Mouse (Mus musculus) liver, embryonic 13.5 days (tissue): ENCODE data around the gene Olfr138. TPM values are rescaled to one million over a fixed set of nuclear protein-coding genes. Genes with fewer than 3 reads are reported as not detected.

ENCODE experiments used
- ATAC-seq: fragments of 200-750 bp; cut with Nextera tagmentation; 2 replicates; pipeline ENCODE4 v1.8.0; 2017; ENCODE audit warnings: low read depth, mild to moderate bottlenecking, moderate number of reproducible peaks, moderate library complexity
- DNase-seq: peaks from one replicate; pipeline ENCODE4 v3.0.0; 2022
- H3K27ac ChIP-seq: fragments of 300-500 bp; sonication (generic); 2 replicates; pipeline ENCODE4 v1.5.1; 2015; ENCODE audit warnings: moderate library complexity, mild to moderate bottlenecking, inconsistent platforms
- H3K27me3 ChIP-seq: fragments of 300-500 bp; sonication (generic); 2 replicates; pipeline ENCODE4 v1.6.1; 2015; ENCODE audit warnings: mild to moderate bottlenecking, inconsistent platforms
- H3K36me3 ChIP-seq: fragments of 300-500 bp; sonication (generic); 2 replicates; pipeline ENCODE4 v1.6.1; 2015; ENCODE audit warnings: mild to moderate bottlenecking, inconsistent platforms
- H3K4me1 ChIP-seq: fragments of 300-500 bp; sonication (generic); replicated peaks from 2 replicates; pipeline ENCODE4 v1.6.1; 2015; ENCODE audit warnings: inconsistent platforms
- H3K4me2 ChIP-seq: fragments of 300-500 bp; sonication (generic); 2 replicates; pipeline ENCODE4 v1.6.1; 2015; ENCODE audit warnings: inconsistent platforms, mild to moderate bottlenecking, moderate library complexity
- H3K4me3 ChIP-seq: fragments of 300-500 bp; sonication (generic); replicated peaks from 2 replicates; pipeline ENCODE4 v1.5.1; 2015; ENCODE audit warnings: mild to moderate bottlenecking, inconsistent platforms
- H3K9ac ChIP-seq: fragments of 300-500 bp; sonication (generic); 2 replicates; pipeline ENCODE4 v1.6.1; 2015; ENCODE audit warnings: mild to moderate bottlenecking, inconsistent platforms
- H3K9me3 ChIP-seq: fragments of 300-500 bp; sonication (generic); replicated peaks from 2 replicates; pipeline ENCODE4 v1.6.1; 2016; ENCODE audit warnings: inconsistent platforms
- WGBS: fragments of 180-500 bp; shearing (Covaris S2); methylation state at CpG from one replicate; pipeline ENCODE4 v1.1.7; 2015; ENCODE audit not compliant: insufficient replicate concordance; 5-methylcytosine and 5-hydroxymethylcytosine counted together
- polyA plus RNA-seq: library from polyadenylated mRNA; unstranded; fragments of >200 nt; fragmentation: Nextera tagmentation; extraction: Ambion mirVana; gene quantifications from 2 replicates; pipeline ENCODE4 v1.2.1, GENCODE M21; 2015

Gene Olfr138
- not detected in 2 replicates for polyA plus RNA-seq

GRCm38 (mm10) chr17:38260735-38261134 lies at the start of gene Olfr138:
Olfr138 (plus strand) TSS chr17:38261035.
- no peaks in the 10 kb centered on the region for H3K9me3 ChIP-seq
- no peak within 1 kb of the TSS for H3K4me3 ChIP-seq
- no peak within 1 kb of the TSS for H3K9ac ChIP-seq
- no peak within 1 kb of the TSS for H3K4me2 ChIP-seq
- no peaks in the 10 kb centered on the region for H3K27me3 ChIP-seq
- no peaks in the 10 kb centered on the region for H3K4me1 ChIP-seq
- H3K27ac ChIP-seq, result no peak within 1 kb of the TSS
- H3K36me3 ChIP-seq, result no peaks in the 10 kb centered on the region
- DNase-seq, result no peak
- no peak for ATAC-seq
- WGBS, result 48% methylated on average over 1 of the region's 1 CpGs

GRCm38 (mm10) chr17:38307470-38307869 lies 46.6 kb downstream of the Olfr138 start, which contains the start of gene Olfr137:
Olfr137 (minus strand) TSS chr17:38307570.
- Histone ChIP-seq H3K36me3 (no peaks in the 10 kb centered on the region), H3K9ac (no peak within 1 kb of the TSS), H3K9me3 (0 out of 2 replicates have a peak, but pooled peaks cover 4% of the 10 kb centered on the region), H3K4me2 (no peak within 1 kb of the TSS), H3K27ac (no peak within 1 kb of the TSS), H3K27me3 (no peaks in the 10 kb centered on the region), H3K4me3 (no peak within 1 kb of the TSS), H3K4me1 (no peaks in the 10 kb centered on the region)
- DNase-seq (no peak), ATAC-seq (no peak)

Other genes starting within 250 kb of the Olfr138 start
- not detected in 2 replicates for gene Olfr129, start 201.0 kb upstream of the Olfr138 start, polyA plus RNA-seq
- gene Olfr130, start 197.1 kb upstream of the Olfr138 start, polyA plus RNA-seq, result not detected in 2 replicates
- gene Olfr131, start 172.3 kb upstream of the Olfr138 start, polyA plus RNA-seq, result not detected in 2 replicates
- not detected in 2 replicates for gene Olfr132, start 126.5 kb upstream of the Olfr138 start, polyA plus RNA-seq
- not detected in 2 replicates for gene Olfr133, start 115.8 kb upstream of the Olfr138 start, polyA plus RNA-seq
- gene Olfr134, start 89.6 kb upstream of the Olfr138 start, polyA plus RNA-seq, result not detected in 2 replicates
- gene Olfr135, start 56.7 kb upstream of the Olfr138 start, polyA plus RNA-seq, result not detected in 2 replicates
- gene Olfr137, start 46.5 kb downstream of the Olfr138 start, polyA plus RNA-seq, result not detected in 2 replicates
- not detected in 2 replicates for gene Olfr136, start 68.8 kb downstream of the Olfr138 start, polyA plus RNA-seq
- not detected in 2 replicates for gene Esp36, start 159.2 kb downstream of the Olfr138 start, polyA plus RNA-seq